Mouse (Mus musculus) hindbrain, embryonic 11.5 days (tissue): ENCODE data around the gene Ttc6. TPM values are rescaled to one million over a fixed set of nuclear protein-coding genes. Genes with fewer than 3 reads are reported as not detected.

Experiments used
- ATAC-seq: fragments of 200-750 bp; cut with Nextera tagmentation; 2 replicates; pipeline ENCODE4 v1.8.0; 2017; ENCODE audit warnings: mild to moderate bottlenecking, moderate TSS enrichment, moderate library complexity; ENCODE audit not compliant: low FRiP score
- DNase-seq: peaks from one replicate; pipeline ENCODE4 v3.0.0-alpha.2; 2015; ENCODE audit warnings: low spot score
- H3K27ac ChIP-seq: fragments of 300-500 bp; sonication (generic); 2 replicates; pipeline ENCODE4 v1.5.1; 2014; ENCODE audit warnings: mild to moderate bottlenecking, low read depth, low read length
- H3K27me3 ChIP-seq: fragments of 300-500 bp; sonication (generic); 2 replicates; pipeline ENCODE4 v1.6.1; 2014; ENCODE audit warnings: mild to moderate bottlenecking, low read length, moderate library complexity, mixed read lengths; ENCODE audit not compliant: control insufficient read depth, insufficient read depth
- H3K36me3 ChIP-seq: fragments of 300-500 bp; sonication (generic); 2 replicates; pipeline ENCODE4 v1.6.1; 2014; ENCODE audit warnings: mild to moderate bottlenecking, low read length, moderate library complexity, mixed read lengths; ENCODE audit not compliant: control insufficient read depth, insufficient read depth
- H3K4me1 ChIP-seq: fragments of 300-500 bp; sonication (generic); replicated peaks from 2 replicates; pipeline ENCODE4 v1.6.1; 2014; ENCODE audit warnings: low read length, mixed read lengths; ENCODE audit not compliant: control insufficient read depth, insufficient read depth
- H3K4me2 ChIP-seq: fragments of 300-500 bp; sonication (generic); replicated peaks from 2 replicates; pipeline ENCODE4 v1.6.1; 2014; ENCODE audit warnings: mild to moderate bottlenecking, low read depth, low read length
- H3K4me3 ChIP-seq: fragments of 300-500 bp; sonication (generic); 2 replicates; pipeline ENCODE4 v1.5.1; 2014; ENCODE audit warnings: low read depth, low read length
- H3K9ac ChIP-seq: fragments of 300-500 bp; sonication (generic); 2 replicates; pipeline ENCODE4 v1.6.1; 2014; ENCODE audit warnings: low read depth, low read length
- H3K9me3 ChIP-seq: fragments of 300-500 bp; sonication (generic); 2 replicates; pipeline ENCODE4 v1.6.1; 2016; ENCODE audit warnings: low read length; ENCODE audit not compliant: control insufficient read depth
- WGBS: fragments of 180-500 bp; shearing (Covaris S2); extraction: QIAGEN DNeasy Blood & Tissue Kit; methylation state at CpG from one replicate; pipeline ENCODE4 v1.1.7; 2014; 5-methylcytosine and 5-hydroxymethylcytosine counted together
- polyA plus RNA-seq: library from polyadenylated mRNA; unstranded; fragments of >200 nt; fragmentation: Nextera tagmentation; extraction: Ambion mirVana; gene quantifications from 2 replicates; pipeline ENCODE4 v1.2.1, GENCODE M21; 2014

Ttc6 gene
- polyA plus RNA-seq, 1 experiment from 2014 or later, result 1.2 TPM

- Histone ChIP-seq H3K4me3 (no peak overlapping the region), H3K36me3 (no peaks in the 10 kb centered on the region), H3K9ac (no peak overlapping the region), H3K4me2 (no peak overlapping the region), H3K4me1 (peaks cover 9% of the 10 kb centered on the region), H3K27me3 (peaks cover 95% of the 10 kb centered on the region), H3K27ac (no peak overlapping the region), H3K9me3 (no peaks in the 10 kb centered on the region)
- 2% methylated on average over 15 of the region's 15 CpGs for WGBS
- DNase-seq (peak; percentile 42), ATAC-seq (no peak)
Measured at GRCm38 (mm10) chr12:57549667-57550160, 14.2 kb upstream of the Ttc6 start.

- 2% methylated on average over 31 of the region's 31 CpGs for WGBS
- no peaks in the 10 kb centered on the region for H3K36me3 ChIP-seq
- H3K4me2 ChIP-seq, result no peak overlapping the region
- H3K27ac ChIP-seq, result no peak overlapping the region
- no peak for ATAC-seq
- peaks cover 95% of the 10 kb centered on the region for H3K27me3 ChIP-seq
- H3K9ac ChIP-seq, result no peak overlapping the region
- DNase-seq, result peak; percentile 54
- peaks cover 8% of the 10 kb centered on the region for H3K4me1 ChIP-seq
- H3K9me3 ChIP-seq, result no peaks in the 10 kb centered on the region
- no peak overlapping the region for H3K4me3 ChIP-seq
Measured at GRCm38 (mm10) chr12:57550181-57550808, 13.6 kb upstream of the Ttc6 start.

GRCm38 (mm10) chr12:57550881-57551280 lies 13.0 kb upstream of the Ttc6 start:
- no peak overlapping the region for H3K4me3 ChIP-seq
- no peaks in the 10 kb centered on the region for H3K36me3 ChIP-seq
- no peak overlapping the region for H3K4me2 ChIP-seq
- WGBS, result 1% methylated on average over 8 of the region's 8 CpGs
- ATAC-seq, result no peak
- H3K9me3 ChIP-seq, result no peaks in the 10 kb centered on the region
- H3K27me3 ChIP-seq, result peaks cover 92% of the 10 kb centered on the region
- H3K4me1 ChIP-seq, result peaks cover 3% of the 10 kb centered on the region; the same call in 1 of the 2 replicates
- no peak overlapping the region for H3K27ac ChIP-seq
- peak; percentile 45 for DNase-seq
- H3K9ac ChIP-seq, result no peak overlapping the region

GRCm38 (mm10) chr12:57552286-57552685 lies 11.6 kb upstream of the Ttc6 start:
- peaks cover 78% of the 10 kb centered on the region for H3K27me3 ChIP-seq
- ATAC-seq, result no peak
- 7% methylated on average over 3 of the region's 3 CpGs for WGBS
- no peak overlapping the region for H3K4me2 ChIP-seq
- no peak overlapping the region for H3K9ac ChIP-seq
- DNase-seq, result no peak
- H3K9me3 ChIP-seq, result no peaks in the 10 kb centered on the region
- H3K36me3 ChIP-seq, result no peaks in the 10 kb centered on the region
- H3K4me3 ChIP-seq, result no peak overlapping the region
- H3K27ac ChIP-seq, result no peak overlapping the region
- no peaks in the 10 kb centered on the region for H3K4me1 ChIP-seq

GRCm38 (mm10) chr12:57554091-57554490 lies 9.8 kb upstream of the Ttc6 start:
- no peaks in the 10 kb centered on the region for H3K36me3 ChIP-seq
- 40% methylated on average over 3 of the region's 3 CpGs for WGBS
- ATAC-seq, result no peak

GRCm38 (mm10) chr12:57571773-57572172 lies 7.9 kb downstream of the Ttc6 start:
- Histone ChIP-seq H3K9ac (no peak overlapping the region), H3K4me1 (no peaks in the 10 kb centered on the region), H3K27ac (no peak overlapping the region), H3K4me2 (no peak overlapping the region), H3K36me3 (no peaks in the 10 kb centered on the region), H3K4me3 (no peak overlapping the region), H3K27me3 (peaks cover 18% of the 10 kb centered on the region), H3K9me3 (no peaks in the 10 kb centered on the region)
- ATAC-seq, result no peak
- no peak for DNase-seq
- 40% methylated on average over 9 of the region's 9 CpGs for WGBS

More at GRCm38 (mm10) chr12:57554091-57554490, 9.8 kb upstream of the Ttc6 start:
- H3K4me3 ChIP-seq, result no peak overlapping the region
- no peak for DNase-seq
- H3K27ac ChIP-seq, result no peak overlapping the region
- peaks cover 61% of the 10 kb centered on the region for H3K27me3 ChIP-seq
- no peak overlapping the region for H3K4me2 ChIP-seq
- H3K9ac ChIP-seq, result no peak overlapping the region
- no peaks in the 10 kb centered on the region for H3K9me3 ChIP-seq
- H3K4me1 ChIP-seq, result no peaks in the 10 kb centered on the region

- Histone ChIP-seq H3K9me3 (no peaks in the 10 kb centered on the region), H3K36me3 (no peaks in the 10 kb centered on the region), H3K9ac (no peak overlapping the region), H3K27ac (no peak overlapping the region), H3K27me3 (peaks cover 18% of the 10 kb centered on the region), H3K4me2 (no peak overlapping the region), H3K4me3 (no peak overlapping the region), H3K4me1 (no peaks in the 10 kb centered on the region)
- no peak for DNase-seq
- no peak for ATAC-seq
Measured at GRCm38 (mm10) chr12:57572415-57572814, 8.5 kb downstream of the Ttc6 start.

DNA sequence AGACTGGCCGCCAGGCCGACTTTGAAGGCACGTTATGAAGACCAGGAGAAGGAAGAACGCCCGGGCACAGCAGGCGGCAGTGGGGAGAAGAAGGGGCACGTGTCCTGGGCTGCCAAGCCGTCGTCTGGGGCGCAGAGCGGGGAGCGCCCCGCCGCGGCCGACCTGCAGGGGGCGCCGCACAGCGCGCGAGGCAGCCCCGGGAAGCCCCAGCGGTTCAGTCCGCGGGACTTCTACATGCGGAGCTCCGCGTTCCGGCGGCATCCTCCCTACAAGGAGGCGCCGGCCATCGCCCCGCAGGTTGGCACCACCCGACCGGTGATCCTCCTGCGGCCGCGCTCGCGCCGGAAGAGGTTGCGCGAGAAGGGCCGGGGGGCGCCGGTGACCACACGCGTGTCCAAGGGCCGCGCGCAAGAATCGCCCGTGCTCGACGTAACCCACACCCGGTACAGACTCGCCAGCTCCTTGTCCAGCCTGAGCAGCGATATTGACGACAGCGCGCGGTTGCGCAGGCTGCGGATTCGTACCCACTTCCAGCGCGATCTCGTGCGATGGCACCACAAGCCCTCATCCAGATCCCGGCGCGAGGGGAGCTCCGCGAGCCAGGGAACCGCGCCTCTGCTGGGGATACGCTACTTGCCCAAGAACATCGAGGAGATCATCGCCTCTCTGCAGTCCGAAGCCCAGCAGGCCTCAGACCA lies 12.2 kb downstream of the Ttc6 start:
- ATAC-seq, result peak; percentile 92
- 2% methylated on average over 73 of the region's 81 CpGs for WGBS
- peak overlapping the region; percentile 13 for H3K9ac ChIP-seq
- H3K4me2 ChIP-seq, result peak overlapping the region; percentile 59
- H3K27me3 ChIP-seq, result peaks cover 18% of the 10 kb centered on the region
- H3K9me3 ChIP-seq, result no peaks in the 10 kb centered on the region
- no peak overlapping the region for H3K27ac ChIP-seq
- no peaks in the 10 kb centered on the region for H3K4me1 ChIP-seq
- H3K36me3 ChIP-seq, result no peaks in the 10 kb centered on the region
- peak; percentile 83 for DNase-seq
- H3K4me3 ChIP-seq, result peak overlapping the region; percentile 39

DNA sequence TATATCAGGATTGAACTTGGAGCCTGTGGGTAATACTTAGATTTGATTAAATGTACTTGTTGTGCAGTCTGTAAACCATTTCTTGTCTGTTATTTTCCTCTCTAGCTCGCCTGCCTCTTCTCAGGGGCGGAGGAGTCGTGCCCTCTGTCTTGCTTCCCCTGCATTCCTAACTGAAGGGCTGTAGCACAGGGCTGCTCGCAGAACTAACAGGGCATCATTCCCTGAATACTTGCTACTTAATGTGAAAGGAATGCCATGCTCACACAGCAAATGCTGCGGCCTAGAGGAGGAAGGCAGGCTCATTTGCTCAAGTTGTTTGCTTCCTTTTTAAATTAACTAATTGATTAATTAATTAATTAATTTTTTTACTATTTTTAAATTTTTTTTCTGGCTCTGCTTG lies 43.7 kb downstream of the Ttc6 start:
- Histone ChIP-seq H3K27ac (no peak overlapping the region), H3K9me3 (no peaks in the 10 kb centered on the region), H3K4me3 (no peak overlapping the region), H3K9ac (no peak overlapping the region), H3K36me3 (no peaks in the 10 kb centered on the region), H3K27me3 (no peaks in the 10 kb centered on the region), H3K4me2 (no peak overlapping the region), H3K4me1 (no peaks in the 10 kb centered on the region)
- ATAC-seq (no peak), DNase-seq (peak; percentile 6)
- WGBS, result 61% methylated on average over 5 of the region's 5 CpGs
